Mouse (Mus musculus) gastrocnemius, postnatal 4 days (tissue): ENCODE measurements around the gene Bmp5. TPM values are rescaled to one million over a fixed set of nuclear protein-coding genes. Genes with fewer than 3 reads are reported as not detected.

Experiments used
- microRNA-seq: library from miRNA; unstranded; fragments of <30 nt; microRNA quantifications from one replicate; pipeline ENCODE4 v1.2.0, GENCODE M21; 2021
- total RNA-seq, 2 experiments: library from RNA; stranded (reverse); gene quantifications; 2 replicates each; pipeline ENCODE4 v1.2.3; 2021

Gene Bmp5
- total RNA-seq, 2 experiments from 2014 or later = 4.3 to 6.5 TPM

Small RNA genes within 50 kb of the gene (microRNA-seq; reads per million reads assigned to microRNA genes)
- not detected for gene Gm44355

Other genes starting within 250 kb of the Bmp5 start
- gene Tmod3, start 215.7 kb upstream of the Bmp5 start, total RNA-seq = 10 to 100 TPM; 52.4 to 59.7 TPM
- 10 to 100 TPM; 22.5 to 28.1 TPM for gene Tmod2, start 164.0 kb upstream of the Bmp5 start, total RNA-seq
- gene Lysmd2, start 149.6 kb upstream of the Bmp5 start, total RNA-seq = 10 to 100 TPM; 17.6 to 20.1 TPM
- 1 to 10 TPM; 4.3 to 7.1 TPM for gene Scg3, start 91.3 kb upstream of the Bmp5 start, total RNA-seq
- gene Hmgcll1, start 239.5 kb downstream of the Bmp5 start, total RNA-seq = under 1 TPM; 0.73 to 0.98 TPM